Mouse (Mus musculus) yolk sac, embryonic 10.5 days (tissue): ENCODE results near the gene Tbx15.

ENCODE experiments used
- DNase-seq: peaks from one replicate; pipeline ENCODE4 v3.0.0-alpha.2; 2017; ENCODE audit warnings: low spot score

The Tbx15 gene

GRCm38 (mm10) chr3:99248831-99249550, 8.8 kb downstream of the Tbx15 start:
- no peak for DNase-seq

- DNase-seq: no peak
Observed at GRCm38 (mm10) chr3:99249551-99249870, 9.3 kb downstream of the Tbx15 start.

- no peak for DNase-seq
Observed at GRCm38 (mm10) chr3:99249906-99250305, 9.7 kb downstream of the Tbx15 start.

- DNase-seq: no peak
Observed at GRCm38 (mm10) chr3:99251271-99252165, 11.3 kb downstream of the Tbx15 start.

GRCm38 (mm10) chr3:99252461-99253091, 12.4 kb downstream of the Tbx15 start:
- no peak for DNase-seq

- DNase-seq: no peak
Observed at GRCm38 (mm10) chr3:99253092-99253488, 12.9 kb downstream of the Tbx15 start.

GRCm38 (mm10) chr3:99253497-99254451, 13.6 kb downstream of the Tbx15 start:
- DNase-seq: no peak

GRCm38 (mm10) chr3:99254559-99255151, 14.5 kb downstream of the Tbx15 start:
- no peak for DNase-seq

- no peak for DNase-seq
Observed at GRCm38 (mm10) chr3:99255411-99256365, 15.5 kb downstream of the Tbx15 start.

- DNase-seq: no peak
Observed at GRCm38 (mm10) chr3:99256366-99256750, 16.2 kb downstream of the Tbx15 start.

- DNase-seq: no peak
Observed at GRCm38 (mm10) chr3:99256766-99257165, 16.6 kb downstream of the Tbx15 start.

- no peak for DNase-seq
Observed at GRCm38 (mm10) chr3:99257586-99258577, 17.7 kb downstream of the Tbx15 start.

GRCm38 (mm10) chr3:99259741-99260270, 19.6 kb downstream of the Tbx15 start:
- DNase-seq: no peak

- DNase-seq: no peak
Observed at GRCm38 (mm10) chr3:99260395-99260794, 20.2 kb downstream of the Tbx15 start.

- no peak for DNase-seq
Observed at GRCm38 (mm10) chr3:99261371-99261791, 21.2 kb downstream of the Tbx15 start.

GRCm38 (mm10) chr3:99261986-99262385, 21.8 kb downstream of the Tbx15 start:
- no peak for DNase-seq

- no peak for DNase-seq
Observed at GRCm38 (mm10) chr3:99263471-99263903, 23.3 kb downstream of the Tbx15 start.

GRCm38 (mm10) chr3:99264695-99265094, 24.5 kb downstream of the Tbx15 start:
- DNase-seq: no peak
